Mouse (Mus musculus) heart, embryonic 12.5 days (tissue): ENCODE results near the gene Cradd. TPM values are rescaled to one million over a fixed set of nuclear protein-coding genes. Genes with fewer than 3 reads are reported as not detected.

Experiments
- ATAC-seq: fragments of 200-750 bp; cut with Nextera tagmentation; 2 replicates; pipeline ENCODE4 v1.8.0; 2017; ENCODE audit warnings: moderate TSS enrichment, moderate library complexity; ENCODE audit not compliant: insufficient number of reproducible peaks, low FRiP score
- H3K27ac ChIP-seq: fragments of 300-500 bp; sonication (generic); 2 replicates; pipeline ENCODE4 v1.5.1; 2016; ENCODE audit warnings: mild to moderate bottlenecking, moderate library complexity; ENCODE audit not compliant: poor library complexity, severe bottlenecking
- H3K27me3 ChIP-seq: fragments of 300-500 bp; sonication (generic); replicated peaks from 2 replicates; pipeline ENCODE4 v1.6.1; 2016; ENCODE audit warnings: mild to moderate bottlenecking, moderate library complexity
- H3K36me3 ChIP-seq: fragments of 300-500 bp; sonication (generic); 2 replicates; pipeline ENCODE4 v1.6.1; 2016; ENCODE audit warnings: mild to moderate bottlenecking, moderate library complexity
- H3K4me1 ChIP-seq: fragments of 300-500 bp; sonication (generic); replicated peaks from 2 replicates; pipeline ENCODE4 v1.6.1; 2016; ENCODE audit warnings: mild to moderate bottlenecking
- H3K4me2 ChIP-seq: fragments of 300-500 bp; sonication (generic); 2 replicates; pipeline ENCODE4 v1.6.1; 2016; ENCODE audit warnings: mild to moderate bottlenecking, moderate library complexity
- H3K4me3 ChIP-seq: fragments of 300-500 bp; sonication (generic); 2 replicates; pipeline ENCODE4 v1.5.1; 2016; ENCODE audit warnings: mild to moderate bottlenecking
- H3K9ac ChIP-seq: fragments of 300-500 bp; sonication (generic); 2 replicates; pipeline ENCODE4 v1.6.1; 2016; ENCODE audit warnings: mild to moderate bottlenecking, moderate library complexity
- H3K9me3 ChIP-seq: fragments of 300-500 bp; sonication (generic); replicated peaks from 2 replicates; pipeline ENCODE4 v1.6.1; 2016; ENCODE audit warnings: mild to moderate bottlenecking, moderate library complexity
- WGBS: fragments of 180-500 bp; shearing (Covaris S2); methylation state at CpG from one replicate; pipeline ENCODE4 v1.1.7; 2016; 5-methylcytosine and 5-hydroxymethylcytosine counted together
- polyA plus RNA-seq: library from polyadenylated mRNA; unstranded; fragments of >200 nt; fragmentation: Nextera tagmentation; extraction: Ambion mirVana; gene quantifications from 2 replicates; pipeline ENCODE4 v1.2.1, GENCODE M21; 2016

Cradd gene
- polyA plus RNA-seq, 1 experiment from 2014 or later, result 8.0 TPM

- 49% methylated on average over 5 of the region's 5 CpGs for WGBS
- ATAC-seq, result no peak
- Histone ChIP-seq H3K9ac (no peak overlapping the region), H3K9me3 (no peaks in the 10 kb centered on the region), H3K4me2 (no peak overlapping the region), H3K4me3 (no peak overlapping the region), H3K27me3 (no peaks in the 10 kb centered on the region), H3K4me1 (peaks cover 20% of the 10 kb centered on the region), H3K27ac (no peak overlapping the region), H3K36me3 (no peaks in the 10 kb centered on the region)
Measured at GRCm38 (mm10) chr10:95266983-95267382, 57.0 kb downstream of the Cradd start.

GRCm38 (mm10) chr10:95266041-95266762 lies 57.7 kb downstream of the Cradd start:
- Histone ChIP-seq H3K36me3 (no peaks in the 10 kb centered on the region), H3K9ac (no peak overlapping the region)

GRCm38 (mm10) chr10:95265576-95265975 lies 58.4 kb downstream of the Cradd start:
- H3K4me2 ChIP-seq, result peak overlapping the region; percentile 77
- H3K4me3 ChIP-seq, result peak overlapping the region; percentile 55
- no peaks in the 10 kb centered on the region for H3K36me3 ChIP-seq
- H3K4me1 ChIP-seq, result peaks cover 22% of the 10 kb centered on the region
- 54% methylated on average over 4 of the region's 4 CpGs for WGBS
- ATAC-seq, result no peak
- no peak overlapping the region for H3K27ac ChIP-seq
- H3K27me3 ChIP-seq, result no peaks in the 10 kb centered on the region
- no peak overlapping the region for H3K9ac ChIP-seq
- H3K9me3 ChIP-seq, result no peaks in the 10 kb centered on the region

More at GRCm38 (mm10) chr10:95266041-95266762, 57.7 kb downstream of the Cradd start:
- no peak overlapping the region for H3K4me3 ChIP-seq
- no peak for ATAC-seq
- no peak overlapping the region for H3K27ac ChIP-seq
- 73% methylated on average over 10 of the region's 10 CpGs for WGBS
- H3K4me1 ChIP-seq, result peaks cover 20% of the 10 kb centered on the region
- no peaks in the 10 kb centered on the region for H3K27me3 ChIP-seq
- no peaks in the 10 kb centered on the region for H3K9me3 ChIP-seq
- H3K4me2 ChIP-seq, result no peak overlapping the region

- peak; percentile 42; the same call in 1 of the 2 replicates for ATAC-seq
- peaks cover 23% of the 10 kb centered on the region for H3K4me1 ChIP-seq
- peak overlapping the region; percentile 55 for H3K4me3 ChIP-seq
- no peaks in the 10 kb centered on the region for H3K27me3 ChIP-seq
- WGBS, result 4% methylated on average over 37 of the region's 37 CpGs
- H3K9me3 ChIP-seq, result no peaks in the 10 kb centered on the region
- H3K4me2 ChIP-seq, result peak overlapping the region; percentile 77
- 0 out of 2 replicates have a peak overlapping the region, but pooled peaks have one; percentile 20 for H3K27ac ChIP-seq
- no peaks in the 10 kb centered on the region for H3K36me3 ChIP-seq
- peak overlapping the region; percentile 68 for H3K9ac ChIP-seq
Measured at GRCm38 (mm10) chr10:95264485-95265321, 59.2 kb downstream of the Cradd start.

- Histone ChIP-seq H3K9ac (no peak overlapping the region), H3K4me3 (no peak overlapping the region), H3K36me3 (no peaks in the 10 kb centered on the region), H3K4me2 (peak overlapping the region; percentile 14), H3K27ac (no peak overlapping the region), H3K9me3 (no peaks in the 10 kb centered on the region), H3K27me3 (no peaks in the 10 kb centered on the region), H3K4me1 (peaks cover 26% of the 10 kb centered on the region)
- WGBS, result 22% methylated on average over 11 of the region's 11 CpGs
- no peak for ATAC-seq
Measured at GRCm38 (mm10) chr10:95262388-95262787, 61.5 kb downstream of the Cradd start.

- 33% methylated on average over 2 of the region's 2 CpGs for WGBS
- Histone ChIP-seq H3K4me2 (no peak overlapping the region), H3K4me3 (no peak overlapping the region), H3K9me3 (no peaks in the 10 kb centered on the region), H3K36me3 (no peaks in the 10 kb centered on the region), H3K27me3 (no peaks in the 10 kb centered on the region), H3K27ac (no peak overlapping the region), H3K9ac (no peak overlapping the region), H3K4me1 (peaks cover 25% of the 10 kb centered on the region)
- no peak for ATAC-seq
Measured at GRCm38 (mm10) chr10:95261279-95261678, 62.7 kb downstream of the Cradd start.

- no peak for ATAC-seq
- Histone ChIP-seq H3K9me3 (no peaks in the 10 kb centered on the region), H3K27ac (no peak overlapping the region), H3K4me1 (peaks cover 20% of the 10 kb centered on the region), H3K36me3 (no peaks in the 10 kb centered on the region), H3K4me2 (no peak overlapping the region), H3K27me3 (no peaks in the 10 kb centered on the region), H3K4me3 (no peak overlapping the region), H3K9ac (no peak overlapping the region)
- 65% methylated on average over 3 of the region's 3 CpGs for WGBS
Measured at GRCm38 (mm10) chr10:95260420-95260819, 63.5 kb downstream of the Cradd start.

GRCm38 (mm10) chr10:95258471-95259155 lies 65.3 kb downstream of the Cradd start:
- Histone ChIP-seq H3K9ac (no peak overlapping the region), H3K27ac (no peak overlapping the region), H3K4me1 (peaks cover 26% of the 10 kb centered on the region), H3K27me3 (no peaks in the 10 kb centered on the region), H3K36me3 (no peaks in the 10 kb centered on the region), H3K4me3 (no peak overlapping the region), H3K4me2 (no peak overlapping the region), H3K9me3 (no peaks in the 10 kb centered on the region)
- no peak for ATAC-seq
- WGBS, result 61% methylated on average over 10 of the region's 10 CpGs

GRCm38 (mm10) chr10:95257979-95258378 lies 66.0 kb downstream of the Cradd start:
- Histone ChIP-seq H3K9me3 (no peaks in the 10 kb centered on the region), H3K27me3 (no peaks in the 10 kb centered on the region), H3K36me3 (no peaks in the 10 kb centered on the region), H3K4me1 (peaks cover 27% of the 10 kb centered on the region), H3K9ac (no peak overlapping the region), H3K27ac (no peak overlapping the region), H3K4me2 (no peak overlapping the region), H3K4me3 (no peak overlapping the region)
- no peak for ATAC-seq
- WGBS, result 71% methylated on average over 8 of the region's 8 CpGs

GRCm38 (mm10) chr10:95256095-95256494 lies 67.8 kb downstream of the Cradd start:
- Histone ChIP-seq H3K9me3 (no peaks in the 10 kb centered on the region), H3K27ac (no peak overlapping the region), H3K27me3 (no peaks in the 10 kb centered on the region), H3K4me3 (no peak overlapping the region), H3K36me3 (no peaks in the 10 kb centered on the region), H3K4me2 (no peak overlapping the region), H3K4me1 (peaks cover 20% of the 10 kb centered on the region), H3K9ac (no peak overlapping the region; the same call in 1 of the 2 replicates)
- ATAC-seq, result no peak
- 57% methylated on average over 7 of the region's 7 CpGs for WGBS
